Mouse (Mus musculus) retina, postnatal 1 day (tissue): ENCODE measurements around the gene Adat3.
A peak's percentile ranks its signal among the peaks of the same experiment; 100 is the strongest.

Experiments
- DNase-seq: peaks from one replicate; pipeline ENCODE4 v3.0.0-alpha.2; 2012

Gene Adat3

GRCm38 (mm10) chr10:80655406-80656129, 52.9 kb downstream of the Adat3 start:
- no peak for DNase-seq

- peak; percentile 99 for DNase-seq
These were observed 53.6 kb downstream of the Adat3 start for GRCm38 (mm10) chr10:80656130-80656862.

DNA sequence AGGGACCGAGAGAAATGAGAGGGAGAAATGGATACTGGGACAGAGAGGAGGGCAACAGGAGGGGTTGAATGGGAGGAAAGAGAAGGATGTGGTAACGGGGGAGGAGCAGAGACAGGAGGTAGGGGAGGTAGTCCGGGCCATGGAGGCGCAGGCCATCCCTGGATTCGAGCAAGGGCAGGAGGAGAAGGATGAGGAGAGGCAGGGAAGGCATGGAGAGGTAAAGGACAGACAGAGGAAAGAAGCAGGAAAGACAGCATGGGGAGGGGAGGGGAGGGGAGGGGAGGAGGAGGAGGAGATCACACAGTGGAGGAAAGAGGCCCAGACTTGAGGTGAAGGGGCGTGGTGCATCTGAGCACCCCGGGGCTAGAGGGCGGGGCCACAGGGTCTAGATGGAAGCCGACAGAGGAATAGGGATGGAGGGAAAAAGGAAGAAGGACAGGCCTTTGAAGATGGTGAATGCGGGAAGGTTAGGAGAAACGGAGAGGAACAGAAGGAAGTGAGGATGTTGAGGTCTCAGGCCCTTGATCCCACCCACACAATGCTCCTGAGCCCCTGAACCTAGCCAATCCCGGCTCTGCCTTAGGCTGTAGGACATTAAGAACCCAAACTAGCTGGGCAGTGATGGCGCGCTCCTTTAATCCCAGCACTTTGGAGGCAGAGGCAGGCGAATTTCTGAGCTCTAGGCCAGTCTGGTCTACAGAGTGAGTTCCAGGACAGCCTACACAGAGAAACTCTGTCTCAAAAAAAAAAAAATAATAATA, 54.4 kb downstream of the Adat3 start, which contains the start of gene Btbd2:
Gene Btbd2, minus strand, starts transcription at position 209 of the 761 bp plus-strand sequence.
- no peak for DNase-seq
